Mouse (Mus musculus) neural tube, embryonic 10.5 days (tissue): ENCODE measurements around the gene Cog8.

ENCODE experiments used
- DNase-seq: peaks from one replicate; pipeline ENCODE4 v3.0.0-alpha.2; 2017; ENCODE audit warnings: low spot score; ENCODE audit errors: extremely low spot score

Gene Cog8

GRCm38 (mm10) chr8:107056076-107056972 lies at the start of gene Cog8, which contains the start of gene Nip7:
TSS of gene Cog8 (minus strand) at chr8:107056689.
TSS of gene Nip7 (plus strand) at chr8:107056877.
- DNase-seq = peak; percentile 98

GRCm38 (mm10) chr8:107104547-107104946 lies 48.1 kb upstream of the Cog8 start:
- DNase-seq = peak; percentile 78

DNA sequence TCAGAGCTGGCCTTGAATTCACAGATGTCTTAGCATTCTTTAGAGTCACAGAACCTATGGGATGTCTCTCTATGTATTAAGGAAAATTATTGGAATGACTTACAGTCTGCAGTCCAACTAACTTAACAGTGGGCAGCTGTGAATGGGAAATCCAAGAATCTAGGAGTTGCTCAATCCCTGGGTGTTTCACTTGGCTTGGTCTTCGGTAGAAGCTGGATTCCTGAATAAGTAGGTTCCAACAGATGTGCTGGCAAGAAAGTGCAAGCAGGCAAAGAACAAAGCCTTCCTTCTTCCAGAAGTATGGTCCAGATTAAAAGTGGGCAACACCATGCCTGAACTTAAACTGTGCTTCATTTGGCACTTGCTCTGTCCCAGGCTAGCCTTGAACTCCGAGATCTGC lies 44.1 kb upstream of the Cog8 start:
- no peak for DNase-seq

- DNase-seq = peak; percentile 98
Measured at GRCm38 (mm10) chr8:107096366-107097036, 40.0 kb upstream of the Cog8 start, which contains the start of gene Terf2. TSS of gene Terf2 (minus strand) at chr8:107096547.

DNA sequence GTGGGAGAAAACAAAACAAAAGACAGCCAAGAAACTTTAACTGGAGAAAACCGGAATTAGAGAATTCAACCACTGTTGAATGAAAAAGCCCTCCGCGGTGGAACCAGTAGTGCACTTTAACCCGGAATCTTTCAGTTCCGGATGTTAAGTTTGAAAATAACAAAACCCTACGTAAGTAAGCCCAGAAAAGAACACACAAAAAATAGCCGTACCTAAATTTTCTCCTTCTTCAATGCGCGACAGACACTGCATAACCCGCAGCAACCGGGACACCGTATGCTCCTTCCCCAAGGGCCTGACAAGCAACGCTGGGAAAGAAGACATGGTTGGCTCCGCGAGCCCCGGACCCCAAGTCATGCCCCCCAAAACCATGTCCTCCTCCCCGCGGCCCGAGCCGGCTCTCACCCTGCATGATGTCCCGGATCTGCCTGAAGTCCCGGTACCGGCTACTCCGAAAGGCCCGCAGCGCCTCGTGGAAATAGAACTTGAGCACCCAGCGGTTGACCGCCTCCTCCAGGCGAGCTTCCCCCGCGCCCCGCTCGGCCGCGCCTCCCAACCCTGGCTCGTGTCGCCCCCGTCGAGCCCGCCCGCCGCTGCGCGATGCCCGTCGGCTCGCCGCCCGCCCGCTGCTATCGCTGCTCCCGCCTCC lies 39.4 kb upstream of the Cog8 start:
- no peak for DNase-seq

DNA sequence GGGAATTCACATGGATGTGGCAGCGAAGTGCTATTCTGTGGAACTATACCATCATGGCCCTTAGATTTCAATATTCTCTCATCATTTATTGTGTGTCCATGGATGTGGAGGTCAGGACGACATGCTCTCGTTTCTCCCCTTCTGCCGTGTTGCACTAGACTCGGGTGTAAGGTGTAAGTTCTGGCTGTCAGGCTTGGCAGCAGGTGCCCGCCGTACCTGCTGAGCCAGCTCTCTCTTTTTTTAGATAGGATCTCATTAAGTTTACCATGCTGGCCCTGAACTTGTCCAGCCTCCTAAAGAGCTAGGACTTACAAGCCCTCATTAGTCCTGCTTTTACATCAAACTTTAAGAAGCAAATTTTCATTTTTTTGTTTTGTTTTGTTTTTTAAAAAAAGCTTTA lies 34.0 kb upstream of the Cog8 start:
- no peak for DNase-seq

DNA sequence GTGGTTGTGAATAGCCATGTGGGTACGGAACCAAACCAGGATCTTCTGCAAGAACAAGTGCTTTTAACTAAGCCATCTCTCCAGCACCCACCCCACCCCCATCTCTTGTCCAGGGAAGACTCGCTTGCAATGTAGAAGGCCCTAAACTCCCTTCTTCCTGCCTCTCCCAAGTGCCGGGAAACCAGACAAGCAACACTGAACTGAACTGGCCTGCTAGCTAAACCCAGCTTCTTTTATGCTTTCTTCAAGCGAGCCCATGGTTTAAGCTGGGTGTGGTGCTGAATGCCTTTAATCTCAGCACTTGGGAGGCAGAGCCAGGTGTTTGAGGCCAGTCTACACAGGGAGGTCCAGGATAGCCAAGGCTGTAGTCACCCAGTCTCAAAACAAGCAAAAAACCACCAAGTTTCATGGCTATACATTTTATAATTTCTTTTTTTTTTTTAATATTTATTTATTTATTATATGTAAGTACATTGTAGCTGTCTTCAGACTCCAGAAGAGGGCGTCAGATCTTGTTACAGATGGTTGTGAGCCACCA lies 32.1 kb upstream of the Cog8 start:
- no peak for DNase-seq

- DNase-seq = no peak
Measured at GRCm38 (mm10) chr8:107086018-107086417, 29.5 kb upstream of the Cog8 start.

DNA sequence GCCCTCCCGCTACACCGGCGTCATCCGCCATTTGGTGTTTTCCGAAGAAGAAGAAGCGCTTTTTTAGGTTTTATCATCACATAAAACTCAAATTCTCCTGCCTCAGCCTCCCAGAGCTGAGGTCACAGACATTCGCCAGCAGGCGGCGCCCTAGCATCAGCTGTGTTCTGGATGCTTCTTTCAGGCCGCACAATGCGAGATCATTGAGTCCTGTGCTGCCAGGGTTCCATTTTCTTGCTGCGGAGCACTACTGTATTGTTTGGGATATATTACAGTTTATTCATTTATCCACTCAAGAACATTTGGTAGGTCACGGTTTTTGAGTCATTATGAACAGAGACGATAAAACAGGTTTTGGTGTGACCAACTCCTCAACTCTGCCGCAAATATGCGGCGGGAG lies 28.9 kb upstream of the Cog8 start:
- DNase-seq = no peak

GRCm38 (mm10) chr8:107076239-107076888 lies 19.9 kb upstream of the Cog8 start:
- no peak for DNase-seq

- DNase-seq = no peak
Measured at GRCm38 (mm10) chr8:107074128-107074527, 17.6 kb upstream of the Cog8 start.

DNA sequence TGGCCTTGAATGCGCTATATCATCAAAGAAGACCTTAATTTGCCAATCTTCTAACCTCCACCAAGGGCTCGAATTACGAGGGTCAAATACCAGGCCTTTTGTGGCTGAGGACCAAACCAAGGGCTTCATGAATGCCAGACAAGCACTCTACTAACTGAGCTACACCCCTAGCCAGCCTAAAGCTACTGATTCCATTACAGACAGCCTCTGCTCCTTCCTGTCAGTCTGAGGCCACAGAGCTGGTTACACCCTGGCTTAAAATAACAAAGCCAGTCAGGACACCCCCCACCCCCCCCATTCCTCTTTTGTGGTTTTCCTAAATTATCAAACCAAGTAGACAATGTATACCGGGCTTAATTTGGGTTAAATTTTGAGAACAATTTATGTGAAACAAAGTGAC lies 17.2 kb upstream of the Cog8 start:
- no peak for DNase-seq

- DNase-seq = no peak
Measured at GRCm38 (mm10) chr8:107065511-107066496, 9.3 kb upstream of the Cog8 start, which contains the start of gene Tmed6. TSS of gene Tmed6 (minus strand) at chr8:107065644.

DNA sequence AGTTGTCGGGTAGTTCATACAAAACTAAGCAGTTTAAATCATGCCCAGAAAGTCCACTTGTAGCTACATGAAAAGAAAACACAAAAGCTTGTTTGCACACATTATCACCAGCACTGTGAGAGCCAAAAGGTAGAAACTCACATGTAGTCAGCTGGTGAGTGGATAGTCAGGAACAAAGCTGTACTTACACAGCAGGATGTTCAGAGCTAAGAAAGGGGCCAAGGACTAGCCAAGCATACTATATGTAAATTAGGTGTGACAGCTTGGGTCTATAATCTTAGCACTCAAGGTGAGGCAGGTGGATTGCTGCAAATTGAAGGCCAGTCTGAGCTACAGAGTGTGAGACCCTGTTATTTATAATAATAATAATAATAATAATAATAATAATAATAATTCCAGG lies 6.1 kb upstream of the Cog8 start:
- DNase-seq = no peak

- DNase-seq = no peak
Measured at GRCm38 (mm10) chr8:107056973-107057369, 482 bp upstream of the Cog8 start.

DNA sequence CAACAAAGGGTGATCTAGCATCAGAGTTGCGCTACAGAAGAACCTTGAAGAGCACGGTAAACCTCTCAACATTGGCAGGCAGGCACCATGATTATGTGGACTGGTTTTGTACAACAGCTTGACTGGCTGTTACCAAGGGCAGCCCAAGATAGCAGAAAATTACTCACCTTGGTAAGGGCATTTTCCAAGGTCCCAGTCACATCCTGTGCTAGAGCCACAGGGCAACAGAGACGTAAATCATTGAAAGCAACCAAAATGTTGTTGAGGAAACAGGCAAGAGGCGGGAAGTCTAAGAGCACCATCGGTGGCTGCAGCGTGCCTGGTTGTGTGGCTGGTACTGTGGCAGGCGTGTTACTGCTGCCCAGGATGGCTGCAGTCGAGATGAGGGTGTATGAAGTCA lies 4.4 kb downstream of the Cog8 start:
- DNase-seq = no peak

DNA sequence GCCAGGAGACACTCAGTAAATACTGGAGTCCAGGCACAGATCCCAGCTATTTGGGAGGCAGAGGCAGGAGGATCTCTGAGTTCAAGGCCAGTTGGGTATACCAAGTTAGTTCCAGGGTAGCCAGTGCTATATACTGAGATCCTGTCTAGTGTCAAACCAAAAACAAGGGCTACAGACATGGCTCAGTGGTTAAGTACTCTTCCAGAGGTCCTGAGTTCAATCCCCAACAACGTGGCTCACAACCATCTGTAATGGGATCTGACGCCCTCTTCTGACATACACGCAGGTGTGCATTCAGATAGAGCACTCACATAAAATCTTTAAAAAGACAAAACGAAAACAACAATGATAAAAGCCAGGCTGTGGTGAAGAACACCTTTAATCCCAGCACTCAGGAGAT lies 7.0 kb downstream of the Cog8 start:
- no peak for DNase-seq

DNA sequence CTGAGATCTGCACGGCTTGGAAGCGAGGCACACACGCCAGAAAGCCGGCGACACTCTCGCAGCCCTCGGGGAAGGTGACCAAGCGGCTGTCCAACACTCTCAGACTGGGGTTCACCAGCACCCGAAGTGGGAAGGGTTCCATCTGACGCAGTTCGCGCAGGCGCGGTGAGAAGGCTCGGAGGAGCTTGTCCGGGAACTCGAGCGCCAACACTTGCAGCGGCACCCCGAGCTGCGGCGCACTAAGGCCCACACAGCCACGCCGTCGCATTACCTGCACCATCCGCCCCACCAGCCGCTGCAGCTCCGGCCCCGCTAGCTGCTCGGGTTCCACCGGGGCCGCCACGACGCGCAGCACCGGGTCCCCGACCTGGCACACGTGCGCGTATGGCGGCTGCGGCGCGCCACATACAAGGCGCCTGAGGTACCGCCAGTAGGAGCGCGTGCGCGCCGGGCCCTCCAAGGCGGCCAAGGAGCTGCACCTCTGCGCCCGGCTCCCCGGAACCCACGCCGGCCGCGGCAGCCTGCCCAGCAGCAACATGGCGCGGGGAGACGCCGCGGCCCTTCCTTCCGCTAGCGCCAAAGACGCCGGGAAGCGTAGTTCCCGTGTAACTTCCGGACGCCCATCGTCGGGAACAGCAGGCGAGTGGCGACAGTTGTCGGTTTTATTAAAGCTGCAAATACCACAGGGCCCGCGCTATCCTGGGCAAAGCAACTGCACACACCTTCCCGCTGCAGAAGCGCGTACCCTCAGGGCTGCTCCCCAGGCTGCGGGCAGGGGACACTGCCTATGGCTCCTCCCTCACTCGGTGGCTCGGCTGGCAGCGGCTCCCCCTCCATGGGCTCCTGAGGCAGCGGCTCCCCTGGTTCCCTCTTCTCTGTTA lies 8.2 kb downstream of the Cog8 start, which contains the start of gene Pdf:
Pdf (minus strand) TSS at position 554 of the 881 bp plus-strand sequence.
- DNase-seq = peak; percentile 80

DNA sequence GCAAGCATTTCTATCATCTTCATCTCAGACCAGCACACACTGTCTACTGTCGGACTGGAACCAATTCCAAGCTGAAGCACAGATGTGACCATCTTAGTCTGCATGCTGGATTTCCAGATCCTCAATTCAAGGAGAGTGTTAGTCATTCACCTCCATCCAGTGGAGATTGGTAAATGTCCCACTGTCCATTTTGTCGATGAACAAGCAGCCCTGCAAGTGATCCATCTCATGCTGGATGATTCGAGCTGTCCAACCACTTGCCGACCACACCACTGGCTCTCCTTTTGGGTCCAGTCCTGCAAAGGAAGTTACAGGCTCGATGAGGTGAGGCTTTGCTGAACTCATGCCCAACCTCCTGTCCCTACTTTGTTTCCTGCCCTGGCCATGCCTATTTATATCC lies 9.5 kb downstream of the Cog8 start:
- no peak for DNase-seq
